Mouse (Mus musculus) intestine, embryonic 15.5 days (tissue): ENCODE measurements around the gene Chchd1. TPM values are rescaled to one million over a fixed set of nuclear protein-coding genes. Genes with fewer than 3 reads are reported as not detected.

Experiments
- ATAC-seq: fragments of 200-750 bp; cut with Nextera tagmentation; 2 replicates; pipeline ENCODE4 v1.8.0; 2017; ENCODE audit warnings: moderate TSS enrichment, moderate library complexity
- H3K27ac ChIP-seq: fragments of 300-500 bp; sonication (generic); 2 replicates; pipeline ENCODE4 v1.5.1; 2015; ENCODE audit warnings: mild to moderate bottlenecking, inconsistent platforms
- H3K27me3 ChIP-seq: fragments of 300-500 bp; sonication (generic); replicated peaks from 2 replicates; pipeline ENCODE4 v1.6.1; 2015; ENCODE audit warnings: inconsistent platforms
- H3K36me3 ChIP-seq: fragments of 300-500 bp; sonication (generic); 2 replicates; pipeline ENCODE4 v1.6.1; 2015; ENCODE audit warnings: inconsistent platforms
- H3K4me1 ChIP-seq: fragments of 300-500 bp; sonication (generic); replicated peaks from 2 replicates; pipeline ENCODE4 v1.6.1; 2015; ENCODE audit warnings: inconsistent platforms
- H3K4me2 ChIP-seq: fragments of 300-500 bp; sonication (generic); replicated peaks from 2 replicates; pipeline ENCODE4 v1.6.1; 2015; ENCODE audit warnings: mild to moderate bottlenecking, inconsistent platforms
- H3K4me3 ChIP-seq: fragments of 300-500 bp; sonication (generic); replicated peaks from 2 replicates; pipeline ENCODE4 v1.5.1; 2015; ENCODE audit warnings: inconsistent platforms
- H3K9ac ChIP-seq: fragments of 300-500 bp; sonication (generic); 2 replicates; pipeline ENCODE4 v1.6.1; 2015; ENCODE audit warnings: inconsistent platforms
- H3K9me3 ChIP-seq: fragments of 300-500 bp; sonication (generic); 2 replicates; pipeline ENCODE4 v1.6.1; 2016; ENCODE audit warnings: inconsistent platforms
- WGBS: fragments of 180-500 bp; shearing (Covaris S2); methylation state at CpG from one replicate; pipeline ENCODE4 v1.1.7; 2015; 5-methylcytosine and 5-hydroxymethylcytosine counted together
- polyA plus RNA-seq: library from polyadenylated mRNA; unstranded; fragments of >200 nt; fragmentation: Nextera tagmentation; extraction: Ambion mirVana; gene quantifications from 2 replicates; pipeline ENCODE4 v1.2.1, GENCODE M21; 2015

Chchd1 gene
- polyA plus RNA-seq, 1 experiment from 2014 or later = 227 TPM

DNA sequence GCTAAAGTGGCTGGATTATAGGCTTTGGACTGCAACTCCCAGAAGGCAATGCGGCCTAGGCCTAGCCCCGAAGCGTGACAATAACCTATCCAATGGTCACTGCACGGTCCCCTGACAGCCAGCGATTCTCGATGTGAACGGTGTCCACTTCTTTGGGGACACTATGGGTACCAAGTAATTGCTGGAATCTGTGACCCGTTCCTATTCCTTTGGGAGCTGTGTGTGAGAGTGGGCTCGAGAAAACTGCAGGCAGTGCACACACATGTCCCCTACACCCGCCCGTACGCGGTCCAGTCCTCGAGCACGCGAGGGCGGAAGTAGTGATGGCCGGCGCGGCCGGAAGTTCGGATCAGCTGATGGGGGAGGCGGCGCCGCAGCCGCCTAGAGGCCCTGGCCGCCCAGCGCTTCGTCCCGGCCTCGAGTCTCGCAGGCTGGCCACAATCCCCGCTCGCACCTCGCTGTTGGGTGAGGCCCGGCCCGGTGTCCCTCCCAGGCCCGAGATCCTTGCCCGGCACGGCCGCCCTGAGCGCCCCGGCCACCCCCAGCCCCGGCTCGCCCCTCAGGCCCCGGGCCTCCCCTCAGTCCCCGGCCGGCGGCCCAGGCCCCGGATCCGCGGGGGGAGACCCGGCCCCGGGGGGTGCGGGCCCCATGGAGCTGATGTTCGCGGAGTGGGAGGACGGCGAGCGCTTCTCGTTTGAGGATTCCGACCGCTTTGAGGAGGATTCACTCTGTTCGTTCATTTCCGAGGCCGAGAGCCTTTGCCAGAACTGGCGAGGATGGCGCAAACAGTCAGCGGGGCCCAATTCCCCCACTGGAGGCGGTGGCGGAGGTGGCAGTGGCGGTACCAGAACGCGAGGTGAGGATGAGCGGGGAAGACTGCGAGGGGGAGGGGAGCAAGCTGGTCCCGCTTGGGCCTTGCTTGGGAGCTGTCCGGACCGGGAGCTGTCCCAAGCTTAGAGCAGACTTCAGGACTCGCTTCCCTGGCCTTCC is 4.7 kb downstream of the Chchd1 start, which contains the start of gene Zswim8:
Zswim8 (plus strand) TSS at position 352 of the 990 bp plus-strand sequence.
- H3K4me1 ChIP-seq = peaks cover 6% of the 10 kb centered on the region
- peak within 1 kb of the TSS; percentile 56 for H3K4me2 ChIP-seq
- peak within 1 kb of the TSS; percentile 84 for H3K9ac ChIP-seq
- peak within 1 kb of the TSS; percentile 81 for H3K27ac ChIP-seq
- peaks cover 9% of the 10 kb centered on the region for H3K36me3 ChIP-seq
- peak; percentile 94 for ATAC-seq
- WGBS = under 1% methylated on average over 80 of the region's 80 CpGs
- H3K27me3 ChIP-seq = no peaks in the 10 kb centered on the region
- no peaks in the 10 kb centered on the region for H3K9me3 ChIP-seq
- peak within 1 kb of the TSS; percentile 82 for H3K4me3 ChIP-seq

DNA sequence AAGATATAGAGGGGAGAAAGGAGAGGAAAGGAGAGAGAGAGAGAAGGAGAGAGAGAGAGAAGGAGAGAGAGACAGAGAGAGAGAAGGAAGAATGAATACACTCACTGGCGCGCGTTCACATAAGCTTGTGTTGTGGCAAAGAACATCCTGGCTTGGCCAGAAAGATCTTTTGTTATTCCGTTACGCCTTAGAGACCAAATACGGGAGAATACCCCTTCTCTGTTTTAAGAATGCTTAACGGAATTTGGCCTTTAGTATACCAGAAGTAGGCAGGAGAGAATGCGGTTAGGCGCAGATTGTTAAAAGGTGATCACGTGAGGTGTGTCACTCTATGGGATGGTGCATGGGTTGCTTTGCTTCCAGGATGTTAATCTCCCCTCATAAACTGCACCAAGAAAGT is 5.4 kb downstream of the Chchd1 start:
- Histone ChIP-seq H3K27ac (no peak overlapping the region), H3K9me3 (no peaks in the 10 kb centered on the region), H3K9ac (peak overlapping the region; percentile 84), H3K4me3 (peak overlapping the region; percentile 82), H3K4me2 (peak overlapping the region; percentile 56), H3K27me3 (no peaks in the 10 kb centered on the region), H3K36me3 (peaks cover 9% of the 10 kb centered on the region), H3K4me1 (peaks cover 6% of the 10 kb centered on the region)
- ATAC-seq = no peak
- 6% methylated on average over 10 of the region's 10 CpGs for WGBS

GRCm38 (mm10) chr14:20713832-20714231 is 11.0 kb downstream of the Chchd1 start:
- no peak overlapping the region; the same call in 1 of the 2 replicates for H3K4me2 ChIP-seq
- no peaks in the 10 kb centered on the region for H3K9me3 ChIP-seq
- no peak overlapping the region for H3K4me3 ChIP-seq
- WGBS = 52% methylated on average over 11 of the region's 11 CpGs
- H3K4me1 ChIP-seq = peaks cover 9% of the 10 kb centered on the region
- peak; percentile 87 for ATAC-seq
- H3K27me3 ChIP-seq = no peaks in the 10 kb centered on the region
- peak overlapping the region; percentile 66; the same call in 1 of the 2 replicates for H3K27ac ChIP-seq
- peaks cover 47% of the 10 kb centered on the region for H3K36me3 ChIP-seq
- peak overlapping the region; percentile 29; the same call in 1 of the 2 replicates for H3K9ac ChIP-seq

GRCm38 (mm10) chr14:20718443-20718842 is 15.6 kb downstream of the Chchd1 start:
- no peak overlapping the region for H3K4me3 ChIP-seq
- H3K36me3 ChIP-seq = peaks cover 75% of the 10 kb centered on the region
- no peak for ATAC-seq
- H3K4me2 ChIP-seq = no peak overlapping the region
- H3K9ac ChIP-seq = no peak overlapping the region
- no peaks in the 10 kb centered on the region for H3K9me3 ChIP-seq
- H3K27me3 ChIP-seq = no peaks in the 10 kb centered on the region
- H3K27ac ChIP-seq = no peak overlapping the region
- WGBS = 89% methylated on average over 10 of the region's 10 CpGs
- H3K4me1 ChIP-seq = 0 out of 2 replicates have a peak, but pooled peaks cover 4% of the 10 kb centered on the region

- Histone ChIP-seq H3K4me2 (no peak overlapping the region), H3K27ac (no peak overlapping the region), H3K9ac (no peak overlapping the region), H3K36me3 (peaks cover 74% of the 10 kb centered on the region), H3K4me3 (no peak overlapping the region), H3K4me1 (no peaks in the 10 kb centered on the region), H3K27me3 (no peaks in the 10 kb centered on the region), H3K9me3 (no peaks in the 10 kb centered on the region)
- 94% methylated on average over 12 of the region's 12 CpGs for WGBS
- no peak for ATAC-seq
Observed at GRCm38 (mm10) chr14:20719767-20720166, 17.0 kb downstream of the Chchd1 start.

DNA sequence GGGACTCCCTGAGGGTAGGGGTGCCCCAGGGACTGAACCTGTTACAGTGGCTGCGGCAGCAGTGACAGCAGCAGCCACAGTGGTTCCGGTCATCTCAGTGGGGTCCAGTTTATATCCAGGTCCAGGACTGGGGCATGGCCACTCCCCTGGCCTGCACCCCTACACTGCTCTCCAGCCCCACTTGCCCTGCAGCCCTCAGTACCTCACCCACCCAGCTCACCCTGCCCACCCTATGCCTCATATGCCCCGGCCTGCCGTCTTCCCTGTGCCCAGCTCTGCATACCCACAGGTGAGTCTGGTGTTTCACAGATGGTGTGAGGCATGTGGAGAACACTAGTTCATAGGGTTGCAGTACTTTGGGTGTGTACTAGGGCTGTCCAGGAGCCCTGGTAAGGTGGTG is 18.6 kb downstream of the Chchd1 start:
- H3K4me1 ChIP-seq = peaks cover 5% of the 10 kb centered on the region; the same call in 1 of the 2 replicates
- ATAC-seq = no peak
- no peak overlapping the region for H3K4me3 ChIP-seq
- 85% methylated on average over 4 of the region's 4 CpGs for WGBS
- H3K9ac ChIP-seq = no peak overlapping the region
- H3K9me3 ChIP-seq = no peaks in the 10 kb centered on the region
- no peak overlapping the region for H3K27ac ChIP-seq
- H3K27me3 ChIP-seq = no peaks in the 10 kb centered on the region
- H3K36me3 ChIP-seq = peaks cover 74% of the 10 kb centered on the region
- H3K4me2 ChIP-seq = no peak overlapping the region

- no peak overlapping the region for H3K4me3 ChIP-seq
- no peaks in the 10 kb centered on the region for H3K9me3 ChIP-seq
- H3K27me3 ChIP-seq = no peaks in the 10 kb centered on the region
- no peak overlapping the region for H3K9ac ChIP-seq
- no peak overlapping the region for H3K4me2 ChIP-seq
- H3K4me1 ChIP-seq = peaks cover 5% of the 10 kb centered on the region; the same call in 1 of the 2 replicates
- WGBS = 90% methylated on average over 12 of the region's 12 CpGs
- ATAC-seq = no peak
- no peak overlapping the region for H3K27ac ChIP-seq
- H3K36me3 ChIP-seq = peaks cover 72% of the 10 kb centered on the region
Observed at GRCm38 (mm10) chr14:20723006-20723405, 20.2 kb downstream of the Chchd1 start.

DNA sequence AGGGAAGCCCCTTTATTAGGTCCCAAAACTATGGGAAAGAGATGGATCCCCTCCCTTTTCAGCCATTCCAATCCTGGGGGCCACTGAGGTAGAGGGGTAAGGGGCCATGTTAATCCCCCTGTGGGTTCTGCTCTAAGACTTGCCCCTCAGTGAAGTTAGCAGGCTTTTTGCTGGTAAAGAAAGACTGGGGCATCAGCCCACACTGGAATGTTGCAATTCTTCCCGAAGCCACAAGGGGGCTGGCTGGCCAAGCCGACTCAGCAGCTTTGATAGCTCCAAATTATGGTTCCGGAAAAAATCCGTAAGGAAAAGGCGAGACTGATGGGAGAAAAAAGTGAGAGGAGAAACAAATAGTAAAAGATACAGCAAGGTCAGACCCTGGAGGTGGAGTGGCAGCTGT is 21.2 kb downstream of the Chchd1 start:
- Histone ChIP-seq H3K4me2 (no peak overlapping the region), H3K9ac (no peak overlapping the region), H3K36me3 (peaks cover 69% of the 10 kb centered on the region), H3K9me3 (no peaks in the 10 kb centered on the region), H3K27ac (no peak overlapping the region), H3K4me1 (peaks cover 5% of the 10 kb centered on the region; the same call in 1 of the 2 replicates), H3K4me3 (no peak overlapping the region), H3K27me3 (no peaks in the 10 kb centered on the region)
- WGBS = 16% methylated on average over 5 of the region's 5 CpGs
- no peak for ATAC-seq

GRCm38 (mm10) chr14:20725660-20726339 is 23.0 kb downstream of the Chchd1 start:
- ATAC-seq = peak; percentile 88
- Histone ChIP-seq H3K27ac (peak overlapping the region; percentile 76), H3K27me3 (no peaks in the 10 kb centered on the region), H3K36me3 (peaks cover 72% of the 10 kb centered on the region), H3K9me3 (no peaks in the 10 kb centered on the region), H3K4me1 (peaks cover 5% of the 10 kb centered on the region; the same call in 1 of the 2 replicates), H3K9ac (no peak overlapping the region), H3K4me3 (no peak overlapping the region), H3K4me2 (no peak overlapping the region)
- 47% methylated on average over 6 of the region's 6 CpGs for WGBS

GRCm38 (mm10) chr14:20729871-20730270 is 27.1 kb downstream of the Chchd1 start:
- H3K36me3 ChIP-seq = peaks cover 39% of the 10 kb centered on the region
- WGBS = 94% methylated on average over 9 of the region's 9 CpGs

GRCm38 (mm10) chr14:20730853-20731602 is 28.2 kb downstream of the Chchd1 start:
- Histone ChIP-seq H3K9ac (no peak overlapping the region), H3K27me3 (no peaks in the 10 kb centered on the region), H3K4me3 (no peak overlapping the region), H3K9me3 (no peaks in the 10 kb centered on the region), H3K36me3 (peaks cover 33% of the 10 kb centered on the region), H3K4me1 (peaks cover 18% of the 10 kb centered on the region), H3K27ac (no peak overlapping the region), H3K4me2 (no peak overlapping the region)
- no peak for ATAC-seq
- WGBS = 85% methylated on average over 9 of the region's 9 CpGs

More at GRCm38 (mm10) chr14:20729871-20730270, 27.1 kb downstream of the Chchd1 start:
- H3K9me3 ChIP-seq = no peaks in the 10 kb centered on the region
- no peak overlapping the region for H3K9ac ChIP-seq
- H3K4me2 ChIP-seq = no peak overlapping the region
- peaks cover 11% of the 10 kb centered on the region for H3K4me1 ChIP-seq
- ATAC-seq = no peak
- H3K27ac ChIP-seq = no peak overlapping the region
- H3K4me3 ChIP-seq = no peak overlapping the region
- H3K27me3 ChIP-seq = no peaks in the 10 kb centered on the region
